Mouse (Mus musculus): ENCODE measurements around the gene Pigv.

Pigv gene

GRCm38 (mm10) chr4:133645195-133645594, 27.3 kb downstream of the Pigv start:
- DNase-seq = no peak

- DNase-seq = no peak
Observed at GRCm38 (mm10) chr4:133634043-133634410, 38.4 kb downstream of the Pigv start.

- peak; percentile 81 for DNase-seq
Observed at GRCm38 (mm10) chr4:133633332-133634042, 39.0 kb downstream of the Pigv start.

- DNase-seq = peak; percentile 35
Observed at GRCm38 (mm10) chr4:133632483-133633327, 39.7 kb downstream of the Pigv start.

GRCm38 (mm10) chr4:133631769-133632411, 40.6 kb downstream of the Pigv start:
- no peak for DNase-seq

- no peak for DNase-seq
Observed at GRCm38 (mm10) chr4:133631071-133631768, 41.2 kb downstream of the Pigv start.

GRCm38 (mm10) chr4:133630326-133630920, 42.0 kb downstream of the Pigv start:
- DNase-seq = no peak

GRCm38 (mm10) chr4:133629191-133629590, 43.3 kb downstream of the Pigv start:
- DNase-seq = no peak

GRCm38 (mm10) chr4:133628517-133628916, 43.9 kb downstream of the Pigv start:
- DNase-seq = no peak

GRCm38 (mm10) chr4:133627039-133627438, 45.4 kb downstream of the Pigv start:
- no peak for DNase-seq

- no peak for DNase-seq
Observed at GRCm38 (mm10) chr4:133626621-133627020, 45.8 kb downstream of the Pigv start.

GRCm38 (mm10) chr4:133626221-133626620, 46.2 kb downstream of the Pigv start:
- DNase-seq = no peak

- no peak for DNase-seq
Observed at GRCm38 (mm10) chr4:133625621-133626071, 46.8 kb downstream of the Pigv start.

- DNase-seq = no peak
Observed at GRCm38 (mm10) chr4:133624830-133625229, 47.6 kb downstream of the Pigv start.

GRCm38 (mm10) chr4:133622161-133622695, 50.2 kb downstream of the Pigv start:
- no peak for DNase-seq

- no peak for DNase-seq
Observed at GRCm38 (mm10) chr4:133620668-133621067, 51.8 kb downstream of the Pigv start.

GRCm38 (mm10) chr4:133619473-133620136, 52.8 kb downstream of the Pigv start:
- DNase-seq = no peak

- no peak for DNase-seq
Observed at GRCm38 (mm10) chr4:133617936-133618335, 54.5 kb downstream of the Pigv start.

GRCm38 (mm10) chr4:133615416-133615815, 57.0 kb downstream of the Pigv start:
- DNase-seq = no peak

- DNase-seq = peak; percentile 43
Observed at GRCm38 (mm10) chr4:133614274-133614761, 58.1 kb downstream of the Pigv start.

- no peak for DNase-seq
Observed at GRCm38 (mm10) chr4:133613867-133614266, 58.6 kb downstream of the Pigv start.
